Mouse (Mus musculus) small intestine, adult 2 months (tissue): ENCODE measurements around the gene Itpkb. TPM values are rescaled to one million over a fixed set of nuclear protein-coding genes. Genes with fewer than 3 reads are reported as not detected.

Experiments used
- H3K27ac ChIP-seq: fragments of 200-500 bp; 2 replicates; pipeline ENCODE4 v1.5.1; 2012; ENCODE audit warnings: low read depth, low read length, control low read depth, inconsistent platforms; ENCODE audit not compliant: insufficient read depth
- H3K27me3 ChIP-seq: fragments of 200-500 bp; 2 replicates; pipeline ENCODE4 v1.6.1; 2012; ENCODE audit warnings: mild to moderate bottlenecking, moderate library complexity, low read length, inconsistent platforms; ENCODE audit not compliant: control insufficient read depth, insufficient read depth
- H3K36me3 ChIP-seq: fragments of 200-500 bp; 2 replicates; pipeline ENCODE4 v1.6.1; 2012; ENCODE audit warnings: mild to moderate bottlenecking, low read length, control low read depth, inconsistent platforms; ENCODE audit not compliant: control insufficient read depth, insufficient read depth
- H3K4me1 ChIP-seq: fragments of 200-500 bp; 2 replicates; pipeline ENCODE4 v1.6.1; 2012; ENCODE audit warnings: low read length, inconsistent platforms, mixed read lengths; ENCODE audit not compliant: control insufficient read depth, insufficient read depth, insufficient read length
- H3K4me3 ChIP-seq: fragments of 200-500 bp; 2 replicates; pipeline ENCODE4 v1.5.1; 2012; ENCODE audit warnings: low read depth, mild to moderate bottlenecking, control low read depth, inconsistent platforms, low read length, moderate library complexity
- CTCF ChIP-seq: fragments of 200-500 bp; IDR thresholded peaks from 2 replicates; pipeline ENCODE4 v1.5.1; 2012; ENCODE audit warnings: low read depth, mild to moderate bottlenecking, control low read depth, inconsistent platforms, low read length, moderate library complexity, mixed read lengths; ENCODE audit not compliant: insufficient replicate concordance, insufficient read length; ENCODE audit errors: extremely low read depth
- POLR2A ChIP-seq: fragments of 200-500 bp; IDR thresholded peaks from 2 replicates; pipeline ENCODE4 v1.6.1; 2012; ENCODE audit warnings: low read depth, mild to moderate bottlenecking, control low read depth, inconsistent platforms, low read length, moderate library complexity
- WGBS: fragments of 180-500 bp; shearing (Covaris S2); methylation state at CpG from one replicate; pipeline ENCODE4 v1.1.7; 2018; 5-methylcytosine and 5-hydroxymethylcytosine counted together
- polyA plus RNA-seq: library from polyadenylated mRNA; depleted of rRNA; stranded (reverse); fragments of >200 nt; gene quantifications from 2 replicates; pipeline ENCODE4 v1.2.3, GENCODE M21; 2012

Gene Itpkb
- polyA plus RNA-seq, 1 experiment, result 6.0 TPM

DNA sequence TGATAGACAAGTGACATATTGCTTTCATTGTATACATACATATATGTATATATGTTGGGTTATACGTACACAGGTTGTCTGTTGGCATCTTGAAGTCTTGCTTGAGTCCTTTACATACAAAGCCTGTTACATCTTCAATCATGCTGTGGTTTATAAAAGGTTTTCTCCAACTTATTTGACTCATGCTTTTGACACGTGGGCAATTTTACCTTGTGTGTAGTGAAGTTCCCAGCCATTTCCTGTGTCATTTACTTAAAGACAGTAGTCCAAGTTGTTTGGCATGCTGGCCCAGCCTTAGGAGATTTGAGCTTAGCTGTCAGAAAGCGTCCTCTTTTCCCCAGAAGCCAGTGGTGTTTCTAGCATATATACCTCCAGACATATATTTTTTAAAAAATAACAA lies 68.2 kb downstream of the Itpkb start:
- H3K4me1 ChIP-seq, result peaks cover 11% of the 10 kb centered on the region; the same call in 1 of the 2 replicates
- TF ChIP-seq CTCF (no peak), POLR2A (no peak)
- no peak overlapping the region for H3K4me3 ChIP-seq
- no peaks in the 10 kb centered on the region; the same call in 1 of the 2 replicates for H3K36me3 ChIP-seq
- no peaks in the 10 kb centered on the region for H3K27me3 ChIP-seq
- 79% methylated on average over 3 of the region's 3 CpGs for WGBS
- no peak overlapping the region for H3K27ac ChIP-seq

- H3K27me3 ChIP-seq, result no peaks in the 10 kb centered on the region
- WGBS, result 64% methylated on average over 4 of the region's 4 CpGs
- H3K4me3 ChIP-seq, result no peak overlapping the region
- no peaks in the 10 kb centered on the region for H3K36me3 ChIP-seq
- no peak for TF ChIP-seq POLR2A
- no peak for TF ChIP-seq CTCF
- peaks cover 33% of the 10 kb centered on the region for H3K4me1 ChIP-seq
- H3K27ac ChIP-seq, result peak overlapping the region; percentile 1; the same call in 1 of the 2 replicates
Observed at GRCm38 (mm10) chr1:180400691-180401455, 70.6 kb downstream of the Itpkb start.

- Histone ChIP-seq H3K36me3 (no peaks in the 10 kb centered on the region), H3K27ac (peak overlapping the region; percentile 1), H3K27me3 (no peaks in the 10 kb centered on the region), H3K4me1 (peaks cover 37% of the 10 kb centered on the region), H3K4me3 (no peak overlapping the region)
- no peak for TF ChIP-seq CTCF
- TF ChIP-seq POLR2A, result no peak
- 81% methylated on average over 6 of the region's 6 CpGs for WGBS
Observed at GRCm38 (mm10) chr1:180401725-180402124, 71.4 kb downstream of the Itpkb start.

- WGBS, result 83% methylated on average over 11 of the region's 11 CpGs
- H3K4me1 ChIP-seq, result peaks cover 42% of the 10 kb centered on the region
- H3K27me3 ChIP-seq, result no peaks in the 10 kb centered on the region
- H3K4me3 ChIP-seq, result no peak overlapping the region
- H3K27ac ChIP-seq, result peak overlapping the region; percentile 74
- H3K36me3 ChIP-seq, result no peaks in the 10 kb centered on the region
- TF ChIP-seq CTCF (no peak), POLR2A (no peak)
Observed at GRCm38 (mm10) chr1:180402481-180403081, 72.3 kb downstream of the Itpkb start.

DNA sequence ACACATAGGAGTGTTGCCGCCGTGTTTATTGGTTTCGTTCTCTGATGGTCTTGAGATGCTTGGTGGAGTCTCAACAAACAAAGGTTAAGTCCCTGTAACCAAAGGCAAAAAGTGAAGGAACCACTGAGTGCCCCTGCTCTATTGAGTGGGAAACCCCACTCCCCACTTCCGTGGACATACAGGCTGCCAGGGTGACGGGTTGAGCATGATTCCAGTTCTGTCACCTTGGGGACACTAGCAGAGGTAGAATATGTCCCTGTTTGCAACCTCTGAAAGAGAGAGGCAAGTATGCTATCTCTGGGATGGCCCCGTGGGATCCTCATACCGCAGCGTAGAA lies 73.0 kb downstream of the Itpkb start:
- no peak overlapping the region for H3K4me3 ChIP-seq
- no peaks in the 10 kb centered on the region for H3K27me3 ChIP-seq
- TF ChIP-seq POLR2A (no peak), CTCF (no peak)
- WGBS, result 69% methylated on average over 8 of the region's 8 CpGs
- H3K4me1 ChIP-seq, result peaks cover 44% of the 10 kb centered on the region
- peak overlapping the region; percentile 74 for H3K27ac ChIP-seq
- no peaks in the 10 kb centered on the region for H3K36me3 ChIP-seq

DNA sequence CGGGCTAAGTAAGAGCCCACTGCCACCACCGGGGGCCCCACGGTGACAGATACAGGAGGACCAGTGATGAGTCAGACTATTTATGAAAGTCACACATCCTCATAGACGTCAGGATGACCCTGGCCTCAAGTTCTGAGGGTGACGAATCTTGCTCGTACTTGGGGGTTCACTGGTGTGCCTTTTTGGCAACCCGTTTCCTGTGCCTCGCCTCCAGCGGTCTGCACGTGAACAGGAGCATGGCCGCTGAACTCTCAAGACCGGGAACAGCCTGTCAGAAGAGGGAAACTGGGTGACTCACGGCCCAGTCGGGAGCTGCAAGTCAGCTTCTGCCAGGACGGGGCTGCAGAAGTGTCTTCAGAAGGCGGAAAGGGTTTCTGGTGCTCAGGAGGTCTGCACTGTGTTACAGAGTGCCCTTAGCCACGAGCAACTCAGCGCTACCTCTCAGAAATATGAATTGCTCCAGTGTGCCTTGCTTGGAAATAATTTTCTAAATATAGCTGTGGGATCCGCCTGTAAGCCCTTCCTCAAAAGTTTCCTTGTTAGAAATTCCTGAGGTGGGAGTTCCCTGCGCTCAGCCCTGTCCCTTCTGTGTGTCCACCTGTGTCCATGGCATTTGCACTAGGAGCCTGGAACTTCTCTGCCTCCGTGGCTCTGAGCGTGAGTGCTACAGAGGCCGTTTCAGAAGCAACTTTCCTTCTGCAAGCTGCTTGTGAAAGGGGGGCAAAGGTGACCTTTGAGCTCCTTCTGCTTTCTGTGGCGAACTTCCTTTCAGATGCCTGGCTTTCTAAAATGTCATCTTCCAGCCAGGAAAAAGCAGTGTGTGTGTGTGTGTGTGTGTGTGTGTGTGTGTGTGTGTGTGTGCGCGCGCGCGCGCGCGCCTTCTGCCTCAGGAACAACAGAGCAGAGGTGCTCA lies 73.7 kb downstream of the Itpkb start:
- WGBS, result 9% methylated on average over 32 of the region's 32 CpGs
- no peak for TF ChIP-seq CTCF
- no peak; the same call in 1 of the 2 replicates for TF ChIP-seq POLR2A
- Histone ChIP-seq H3K4me3 (peak overlapping the region; percentile 3; the same call in 1 of the 2 replicates), H3K4me1 (peaks cover 48% of the 10 kb centered on the region), H3K36me3 (no peaks in the 10 kb centered on the region), H3K27ac (peak overlapping the region; percentile 74), H3K27me3 (no peaks in the 10 kb centered on the region)

DNA sequence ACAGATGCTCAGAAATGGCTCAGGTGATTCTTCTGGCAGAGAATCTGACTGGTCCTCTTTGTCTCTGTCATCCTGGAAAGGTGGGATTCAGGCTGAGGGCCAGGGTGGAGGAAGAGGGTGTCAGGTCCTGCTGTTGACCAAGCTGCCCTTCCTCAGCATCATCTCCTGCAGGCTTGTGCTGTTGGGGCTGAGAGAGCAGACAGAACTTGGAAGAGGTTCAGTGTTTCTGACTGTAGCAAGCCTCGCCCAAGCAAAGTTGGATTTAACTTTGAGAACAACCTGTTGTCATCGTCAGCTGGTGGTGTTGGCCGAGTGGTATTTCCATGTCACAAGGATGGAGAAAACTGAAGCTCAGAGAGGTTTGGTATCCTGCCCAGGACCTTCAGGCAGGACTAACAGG lies 74.4 kb downstream of the Itpkb start:
- H3K36me3 ChIP-seq, result no peaks in the 10 kb centered on the region
- H3K27me3 ChIP-seq, result no peaks in the 10 kb centered on the region
- H3K4me3 ChIP-seq, result no peak overlapping the region
- 48% methylated on average over 3 of the region's 3 CpGs for WGBS
- peaks cover 53% of the 10 kb centered on the region for H3K4me1 ChIP-seq
- TF ChIP-seq POLR2A, result no peak
- no peak for TF ChIP-seq CTCF
- peak overlapping the region; percentile 74 for H3K27ac ChIP-seq
